Mouse (Mus musculus) heart, embryonic 14.5 days (tissue): ENCODE data around the gene Brpf1. TPM values are rescaled to one million over a fixed set of nuclear protein-coding genes. Genes with fewer than 3 reads are reported as not detected.
A peak's percentile ranks its signal among the peaks of the same experiment; 100 is the strongest.

Experiments used
- ATAC-seq: fragments of 200-750 bp; cut with Nextera tagmentation; 2 replicates; pipeline ENCODE4 v1.8.0; 2017; ENCODE audit warnings: low read depth, moderate TSS enrichment; ENCODE audit not compliant: insufficient number of reproducible peaks, insufficient read depth, low FRiP score
- H3K27ac ChIP-seq, 2 experiments: fragments of 200-500 bp in 1 of 2; fragments of 300-500 bp in 1 of 2; sonication (generic) in 1 of 2; replicated peaks in 1 of 2; 2 replicates each; pipeline ENCODE4 v1.5.1; 2012 to 2014; ENCODE audit warnings: low read depth in 2 of 2, low read length in 2 of 2, control low read depth in 1 of 2, mild to moderate bottlenecking in 1 of 2, mixed read lengths in 1 of 2; ENCODE audit not compliant: control insufficient read depth in 1 of 2, insufficient read depth in 1 of 2
- H3K27me3 ChIP-seq: fragments of 300-500 bp; sonication (generic); 2 replicates; pipeline ENCODE4 v1.6.1; 2014; ENCODE audit warnings: mild to moderate bottlenecking, low read length, control low read depth; ENCODE audit not compliant: control insufficient read depth, insufficient read depth
- H3K36me3 ChIP-seq: fragments of 300-500 bp; sonication (generic); 2 replicates; pipeline ENCODE4 v1.6.1; 2014; ENCODE audit warnings: mild to moderate bottlenecking, control low read depth, low read length, mixed read lengths; ENCODE audit not compliant: control insufficient read depth, insufficient read depth
- H3K4me1 ChIP-seq, 2 experiments: fragments of 200-500 bp in 1 of 2; fragments of 300-500 bp in 1 of 2; sonication (generic) in 1 of 2; 2 replicates each; pipeline ENCODE4 v1.6.1; 2012 to 2014; ENCODE audit warnings: low read length in 2 of 2, control low read depth in 1 of 2, mixed read lengths in 1 of 2; ENCODE audit not compliant: control insufficient read depth in 2 of 2, insufficient read depth in 2 of 2
- H3K4me2 ChIP-seq: fragments of 300-500 bp; sonication (generic); 2 replicates; pipeline ENCODE4 v1.6.1; 2014; ENCODE audit warnings: mild to moderate bottlenecking, low read length
- H3K4me3 ChIP-seq, 2 experiments: fragments of 200-500 bp in 1 of 2; fragments of 300-500 bp in 1 of 2; sonication (generic) in 1 of 2; 2 replicates each; pipeline ENCODE4 v1.5.1; 2012 to 2014; ENCODE audit warnings: low read length in 2 of 2, mild to moderate bottlenecking in 2 of 2, control low read depth in 1 of 2, low read depth in 1 of 2, moderate library complexity in 1 of 2; ENCODE audit not compliant: control insufficient read depth in 1 of 2, insufficient read depth in 1 of 2
- H3K9ac ChIP-seq: fragments of 300-500 bp; sonication (generic); 2 replicates; pipeline ENCODE4 v1.6.1; 2014; ENCODE audit warnings: mild to moderate bottlenecking, low read length
- H3K9me3 ChIP-seq: fragments of 300-500 bp; sonication (generic); 2 replicates; pipeline ENCODE4 v1.6.1; 2016; ENCODE audit warnings: low read length, control low read depth; ENCODE audit not compliant: control insufficient read depth
- WGBS: fragments of 180-500 bp; shearing (Covaris S2); extraction: QIAGEN DNeasy Blood & Tissue Kit; methylation state at CpG from one replicate; pipeline ENCODE4 v1.1.7; 2014; 5-methylcytosine and 5-hydroxymethylcytosine counted together
- polyA plus RNA-seq: library from polyadenylated mRNA; unstranded; fragments of >200 nt; fragmentation: Nextera tagmentation; extraction: Ambion mirVana; gene quantifications from 2 replicates; pipeline ENCODE4 v1.2.1, GENCODE M21; 2014

Gene Brpf1
- polyA plus RNA-seq, 1 experiment from 2014 or later, result 11.8 TPM

GRCm38 (mm10) chr6:113343177-113344092, 36.5 kb downstream of the Brpf1 start, which contains the start of gene Camk1:
Camk1 (minus strand) TSS chr6:113343984.
- peaks cover 28% of the 10 kb centered on the region for H3K36me3 ChIP-seq
- peak within 1 kb of the TSS; percentile 63 to 83 for H3K27ac ChIP-seq
- H3K9me3 ChIP-seq, result no peaks in the 10 kb centered on the region
- 10% methylated on average over 32 of the region's 32 CpGs for WGBS
- H3K4me1 ChIP-seq, result peaks cover 23 to 32% of the 10 kb centered on the region in 2 experiments
- H3K9ac ChIP-seq, result peak within 1 kb of the TSS; percentile 95
- peak; percentile 77 for ATAC-seq
- H3K4me2 ChIP-seq, result peak within 1 kb of the TSS; percentile 82
- H3K4me3 ChIP-seq, result peak within 1 kb of the TSS; percentile 81 to 90
- H3K27me3 ChIP-seq, result no peaks in the 10 kb centered on the region

- Histone ChIP-seq H3K4me1 (peaks cover 23 to 32% of the 10 kb centered on the region in 2 experiments), H3K4me3 (peak overlapping the region in 1 of 2 experiments; percentile 81; a peak in 2 of 4 replicates), H3K27ac (peak overlapping the region; percentile 3 to 83; a peak in 2 of 4 replicates), H3K4me2 (peak overlapping the region; percentile 82), H3K27me3 (no peaks in the 10 kb centered on the region), H3K9ac (peak overlapping the region; percentile 95), H3K9me3 (no peaks in the 10 kb centered on the region), H3K36me3 (peaks cover 19% of the 10 kb centered on the region)
- WGBS, result 28% methylated on average over 2 of the region's 2 CpGs
- ATAC-seq, result peak; percentile 42
These were observed 37.4 kb downstream of the Brpf1 start for GRCm38 (mm10) chr6:113344321-113344720.

- Histone ChIP-seq H3K4me2 (no peak overlapping the region), H3K9ac (no peak overlapping the region), H3K36me3 (no peaks in the 10 kb centered on the region), H3K4me3 (no peak overlapping the region), H3K27me3 (no peaks in the 10 kb centered on the region), H3K4me1 (peaks cover 19 to 26% of the 10 kb centered on the region in 2 experiments), H3K27ac (no peak overlapping the region), H3K9me3 (no peaks in the 10 kb centered on the region)
- no peak for ATAC-seq
- 74% methylated on average over 4 of the region's 4 CpGs for WGBS
These were observed 40.0 kb downstream of the Brpf1 start for GRCm38 (mm10) chr6:113346897-113347296.

GRCm38 (mm10) chr6:113350538-113350937, 43.6 kb downstream of the Brpf1 start:
- no peak overlapping the region for H3K9ac ChIP-seq
- no peak for ATAC-seq
- no peak overlapping the region for H3K4me2 ChIP-seq
- no peaks in the 10 kb centered on the region for H3K27me3 ChIP-seq
- no peaks in the 10 kb centered on the region; a peak in 1 of 4 replicates for H3K4me1 ChIP-seq
- no peaks in the 10 kb centered on the region for H3K36me3 ChIP-seq
- H3K27ac ChIP-seq, result no peak overlapping the region
- H3K4me3 ChIP-seq, result no peak overlapping the region
- no peaks in the 10 kb centered on the region for H3K9me3 ChIP-seq

GRCm38 (mm10) chr6:113351161-113351560, 44.2 kb downstream of the Brpf1 start:
- H3K9me3 ChIP-seq, result no peaks in the 10 kb centered on the region

GRCm38 (mm10) chr6:113351653-113352052, 44.7 kb downstream of the Brpf1 start:
- Histone ChIP-seq H3K4me3 (no peak overlapping the region), H3K36me3 (no peaks in the 10 kb centered on the region), H3K4me1 (no peaks in the 10 kb centered on the region; a peak in 1 of 4 replicates), H3K9me3 (no peaks in the 10 kb centered on the region), H3K9ac (no peak overlapping the region), H3K4me2 (no peak overlapping the region), H3K27me3 (no peaks in the 10 kb centered on the region), H3K27ac (no peak overlapping the region)
- no peak for ATAC-seq
- WGBS, result 67% methylated on average over 10 of the region's 10 CpGs

More at GRCm38 (mm10) chr6:113351161-113351560, 44.2 kb downstream of the Brpf1 start:
- ATAC-seq, result no peak
- WGBS, result 47% methylated on average over 1 of the region's 1 CpGs
- no peak overlapping the region for H3K9ac ChIP-seq
- no peaks in the 10 kb centered on the region for H3K27me3 ChIP-seq
- H3K4me1 ChIP-seq, result no peaks in the 10 kb centered on the region; a peak in 1 of 4 replicates
- H3K4me3 ChIP-seq, result no peak overlapping the region
- H3K36me3 ChIP-seq, result no peaks in the 10 kb centered on the region
- no peak overlapping the region for H3K4me2 ChIP-seq
- no peak overlapping the region for H3K27ac ChIP-seq

- ATAC-seq, result no peak
- Histone ChIP-seq H3K36me3 (no peaks in the 10 kb centered on the region), H3K4me2 (no peak overlapping the region), H3K4me3 (no peak overlapping the region), H3K4me1 (no peaks in the 10 kb centered on the region; a peak in 1 of 4 replicates), H3K27me3 (no peaks in the 10 kb centered on the region), H3K9ac (no peak overlapping the region), H3K9me3 (no peaks in the 10 kb centered on the region), H3K27ac (no peak overlapping the region)
- 72% methylated on average over 3 of the region's 3 CpGs for WGBS
These were observed 45.9 kb downstream of the Brpf1 start for GRCm38 (mm10) chr6:113352820-113353219.
